Mouse (Mus musculus) cerebellum, postnatal 4 days (tissue): ENCODE data around the gene Zfp653.

ENCODE experiments used
- DNase-seq, 2 experiments: peaks; one replicate each; pipeline ENCODE4 v3.0.0; 2022; ENCODE audit warnings: low spot score in 2 of 2, mixed read lengths in 1 of 2

Gene Zfp653

GRCm38 (mm10) chr9:22030386-22030785, 40.8 kb downstream of the Zfp653 start:
- no peak for DNase-seq

DNA sequence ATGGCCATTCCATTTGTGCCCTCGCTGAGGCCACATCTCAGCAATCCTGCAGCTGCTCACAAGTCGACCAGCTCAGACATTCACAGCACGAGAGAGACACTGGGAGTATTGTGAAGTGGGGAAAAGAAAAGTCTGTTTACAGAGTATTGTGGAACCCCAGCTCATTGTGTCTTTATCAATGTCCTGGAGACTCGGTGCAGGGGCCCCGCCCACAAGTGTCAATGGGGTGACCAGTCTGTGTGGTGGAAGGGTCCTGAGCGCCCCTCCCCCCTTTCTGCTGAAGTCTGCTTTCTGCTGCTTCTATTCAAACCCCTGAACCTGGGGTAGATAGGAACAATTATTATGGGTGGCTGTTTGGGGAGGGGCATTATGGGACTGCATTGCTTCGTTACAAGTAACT, 42.7 kb downstream of the Zfp653 start:
- DNase-seq: no peak

GRCm38 (mm10) chr9:22024592-22024991, 46.6 kb downstream of the Zfp653 start:
- DNase-seq: no peak

- DNase-seq: no peak
Measured at GRCm38 (mm10) chr9:22017208-22017825, 53.9 kb downstream of the Zfp653 start.

- no peak for DNase-seq
Measured at GRCm38 (mm10) chr9:22016245-22016644, 54.9 kb downstream of the Zfp653 start.

DNA sequence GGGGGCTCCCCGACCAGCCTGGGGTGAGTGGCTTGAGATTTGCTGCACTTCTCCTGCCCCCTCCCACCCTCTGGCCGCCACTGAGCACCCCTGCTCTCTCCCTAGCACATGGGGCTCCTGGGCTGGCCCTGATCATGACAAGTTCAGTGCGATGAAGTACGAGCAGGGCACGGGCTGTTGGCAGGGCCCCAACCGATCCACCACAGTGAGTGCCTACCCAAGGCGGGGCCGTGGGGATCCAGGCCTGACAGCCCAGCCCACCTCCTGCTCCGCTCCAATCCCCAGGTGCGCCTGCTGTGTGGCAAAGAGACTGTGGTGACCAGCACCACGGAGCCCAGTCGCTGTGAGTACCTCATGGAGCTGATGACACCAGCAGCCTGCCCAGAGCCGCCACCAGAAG, 58.4 kb downstream of the Zfp653 start:
- no peak for DNase-seq

- DNase-seq: no peak
Measured at GRCm38 (mm10) chr9:22011055-22011454, 60.1 kb downstream of the Zfp653 start.
